Mouse (Mus musculus): ENCODE measurements around the gene Hs3st6.

DNA sequence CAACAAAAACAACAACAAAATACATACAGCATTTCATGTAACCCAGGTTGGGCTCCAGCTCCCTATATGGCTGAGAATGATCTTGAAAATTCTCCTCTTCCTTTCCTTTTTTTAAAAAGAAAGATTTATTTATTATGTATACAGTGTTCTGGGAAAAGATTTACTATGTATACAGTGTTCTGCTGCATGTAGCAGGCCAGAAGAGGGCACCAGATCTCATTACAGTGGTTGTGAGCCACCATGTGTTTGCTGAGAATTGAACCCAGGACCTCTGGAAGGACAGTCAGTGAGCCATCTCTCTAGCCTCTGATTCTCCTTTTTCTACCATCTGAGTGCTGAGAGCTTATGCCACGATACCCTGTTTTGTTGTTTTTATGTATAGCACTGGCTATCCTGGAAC is 18.3 kb upstream of the Hs3st6 start:
- TF ChIP-seq CTCF (IDR thresholded peaks at IDR 0.05; ENCODE audit: low read depth, low read length) (no peak), POLR2A (IDR thresholded peaks at IDR 0.05; ENCODE audit: insufficient read depth, low read length) (no peak)
